Mouse (Mus musculus): Measurements from ENCODE around the gene Vmn1r72.
"Not testable (repeated sequence)": the region's sequence is repeated elsewhere in the genome, so short reads cannot be mapped to it uniquely, and the experiment has no call there.

DNA sequence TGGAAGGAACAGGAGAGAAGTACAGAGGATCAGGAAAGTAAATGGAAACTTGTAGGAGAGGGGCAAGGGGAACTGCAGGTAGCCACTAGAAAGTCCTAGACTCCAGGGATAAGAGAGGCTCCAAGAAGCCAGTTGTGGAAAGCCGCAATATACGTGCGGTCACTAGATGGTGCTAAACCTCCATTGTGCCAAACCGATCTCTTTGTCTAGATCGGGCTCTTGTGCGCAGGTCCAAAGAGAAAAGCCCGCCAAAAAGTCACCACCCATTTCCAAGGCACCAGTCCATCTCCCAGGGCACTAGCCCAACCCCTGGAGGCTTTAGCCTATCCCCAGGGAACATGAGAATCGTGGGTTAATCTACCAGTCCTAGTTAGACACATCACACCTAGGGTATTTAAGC is 62.9 kb downstream of the Vmn1r72 start:
- not testable (repeated sequence) for TF ChIP-seq GATA1, TAL1 (IDR thresholded peaks at IDR 0.05; ENCODE audit: low read length)

All from erythroblast, embryonic 14.5 days (primary cell).